Mouse (Mus musculus): ENCODE results near the gene Fam107b.
"Not testable (repeated sequence)": the region's sequence is repeated elsewhere in the genome, so short reads cannot be mapped to it uniquely, and the experiment has no call there.

Gene Fam107b

GRCm38 (mm10) chr2:3658900-3659299 is 88.6 kb downstream of the Fam107b start:
- in situ Hi-C loops (cut with MboI) = no loop called here

GRCm38 (mm10) chr2:3659300-3659910 is 89.1 kb downstream of the Fam107b start:
- in situ Hi-C loops (cut with MboI) = no loop called here

GRCm38 (mm10) chr2:3664086-3664485 is 93.8 kb downstream of the Fam107b start:
- in situ Hi-C loops (cut with MboI) = no loop called here

- in situ Hi-C loops (cut with MboI) = no loop called here
These were observed 98.4 kb downstream of the Fam107b start for GRCm38 (mm10) chr2:3668682-3669081.

DNA sequence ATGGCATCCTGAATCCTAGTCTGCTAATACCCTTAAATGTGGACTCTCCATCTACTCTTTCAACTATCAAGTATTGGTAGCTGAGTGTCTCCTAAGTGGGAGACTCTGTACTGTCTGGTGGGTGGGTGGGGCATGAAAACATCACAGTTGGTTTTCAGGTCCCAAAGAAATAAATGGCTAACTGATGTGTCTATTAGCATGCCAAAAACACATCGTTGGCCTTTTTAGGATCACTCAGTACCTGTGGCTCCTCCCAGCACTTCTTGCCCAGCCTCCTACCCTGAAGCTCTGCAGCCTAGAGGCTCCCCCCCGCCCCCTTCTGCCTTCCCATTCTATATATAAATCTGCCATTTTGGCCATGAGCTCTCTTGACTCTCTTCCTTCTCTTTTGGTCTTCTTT is 99.4 kb downstream of the Fam107b start:
- in situ Hi-C loops (cut with MboI) = no loop called here

- in situ Hi-C loops (cut with MboI) = no loop called here
These were observed 102.5 kb downstream of the Fam107b start for GRCm38 (mm10) chr2:3672654-3673367.

- in situ Hi-C loops (cut with MboI) = no loop called here
These were observed 105.2 kb downstream of the Fam107b start for GRCm38 (mm10) chr2:3675481-3675880.

- in situ Hi-C loops (cut with MboI) = no loop called here
These were observed 112.4 kb downstream of the Fam107b start for GRCm38 (mm10) chr2:3682699-3683098.

- in situ Hi-C loops (cut with MboI) = no loop called here
These were observed 113.1 kb downstream of the Fam107b start for GRCm38 (mm10) chr2:3683343-3683742.

DNA sequence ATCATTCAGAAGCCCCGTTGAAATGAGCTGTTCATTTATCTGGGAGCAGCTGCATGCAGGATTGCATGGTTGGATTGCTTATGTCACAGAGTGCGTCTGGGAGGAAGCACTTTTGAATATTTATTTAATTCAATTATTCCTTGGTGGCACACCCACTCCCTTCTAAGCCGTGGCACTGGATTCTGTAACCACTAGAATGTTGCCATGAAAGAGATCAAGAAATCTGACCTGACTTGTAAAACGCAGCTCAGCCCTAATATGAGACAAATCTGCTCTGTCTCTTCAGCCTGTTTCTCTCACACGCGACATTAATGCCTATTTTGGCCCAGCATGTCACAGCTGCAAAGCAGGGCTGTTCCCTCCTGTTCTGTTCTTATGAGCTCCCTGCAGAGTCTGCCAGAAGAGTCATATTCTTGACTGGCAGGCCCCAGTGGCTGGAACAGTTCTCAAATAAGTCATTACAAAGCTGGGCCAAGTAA is 113.5 kb downstream of the Fam107b start:
- in situ Hi-C loops (cut with MboI) = no loop called here

GRCm38 (mm10) chr2:3690221-3690620 is 119.9 kb downstream of the Fam107b start:
- in situ Hi-C loops (cut with MboI) = no loop called here

DNA sequence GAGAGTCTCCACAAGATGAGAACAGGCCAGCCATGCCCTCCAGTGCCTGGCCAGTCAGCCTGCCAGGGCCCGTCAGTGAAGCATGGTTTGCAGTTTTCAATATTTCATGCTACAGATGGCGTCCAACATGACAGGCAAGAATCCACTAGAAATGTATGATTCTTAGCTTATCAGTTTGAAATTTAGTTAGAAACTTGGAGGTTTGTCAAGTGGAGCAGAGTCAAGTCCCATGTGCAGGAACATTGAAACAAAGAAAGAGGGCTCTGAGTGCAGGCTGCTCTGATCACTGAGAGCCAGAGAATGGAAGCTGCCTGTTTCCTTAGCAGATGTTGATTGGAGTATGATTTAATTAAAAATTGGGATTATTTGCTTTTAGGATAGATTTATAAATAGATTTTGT is 122.5 kb downstream of the Fam107b start:
- in situ Hi-C loops (cut with MboI) = no loop called here

DNA sequence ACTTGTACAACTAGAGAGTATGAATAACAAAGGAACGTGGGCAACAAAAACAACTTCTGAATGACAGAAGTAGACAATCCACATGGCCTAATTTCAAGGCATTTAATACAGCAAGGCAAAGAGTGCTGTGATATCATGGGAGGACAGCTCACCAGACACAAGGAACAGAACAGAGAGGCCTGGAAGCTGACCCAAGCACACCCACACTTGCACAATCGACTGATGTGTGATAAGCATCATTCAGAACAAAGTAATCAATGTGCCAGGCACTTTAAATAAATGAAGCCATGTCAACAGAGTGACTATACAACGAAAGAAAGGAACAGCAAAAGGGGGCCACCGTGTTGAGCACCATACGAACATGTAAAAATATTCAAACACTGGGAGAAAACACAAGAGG is 125.6 kb downstream of the Fam107b start:
- in situ Hi-C loops (cut with MboI) = no loop called here

GRCm38 (mm10) chr2:3700368-3700767 is 130.1 kb downstream of the Fam107b start:
- in situ Hi-C loops (cut with MboI) = no loop called here

GRCm38 (mm10) chr2:3702640-3703190 is 132.4 kb downstream of the Fam107b start:
- in situ Hi-C loops (cut with MboI) = no loop called here

DNA sequence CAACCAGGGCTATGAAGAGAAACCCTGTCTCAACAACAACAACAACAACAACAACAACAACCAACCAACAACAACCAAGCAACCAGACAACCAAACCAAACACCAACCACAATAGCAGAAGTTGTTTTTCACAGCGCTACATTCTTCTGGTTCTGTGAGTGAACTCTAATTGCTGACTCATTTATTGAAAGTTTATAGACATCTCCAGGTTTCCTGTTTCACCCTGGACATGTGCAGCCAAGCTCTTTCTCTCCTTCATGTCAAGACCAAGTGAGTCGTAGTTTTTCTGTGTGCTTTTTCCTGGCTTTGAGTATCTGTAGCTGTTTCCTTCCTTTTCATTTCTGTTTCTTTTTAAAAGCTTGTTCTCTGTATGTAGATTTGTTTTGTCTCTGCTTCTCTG is 133.5 kb downstream of the Fam107b start:
- in situ Hi-C loops (cut with MboI) = no loop called here

- in situ Hi-C loops (cut with MboI) = no loop called here
These were observed 134.2 kb downstream of the Fam107b start for GRCm38 (mm10) chr2:3704311-3705162.

DNA sequence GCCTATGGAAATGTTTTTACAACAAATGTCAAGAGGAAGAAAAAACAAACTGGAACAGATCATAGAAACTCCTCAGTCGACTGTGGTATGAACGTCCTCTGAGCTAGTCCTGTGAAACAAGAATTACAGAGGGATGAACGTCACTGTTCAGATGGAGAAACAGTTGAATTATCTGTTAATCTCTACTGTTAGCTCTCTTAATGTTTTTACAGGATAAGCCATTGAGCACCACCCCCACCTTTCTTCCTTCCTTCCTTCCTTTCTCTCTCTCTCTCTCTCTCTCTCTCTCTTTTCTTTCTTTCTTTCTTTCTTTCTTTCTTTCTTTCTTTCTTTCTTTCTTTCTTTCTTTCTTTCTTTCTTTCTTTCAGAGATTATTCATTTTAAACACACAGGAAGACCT is 135.0 kb downstream of the Fam107b start:
- in situ Hi-C loops (cut with MboI) = not testable (repeated sequence)

GRCm38 (mm10) chr2:3707236-3707635 is 136.9 kb downstream of the Fam107b start:
- in situ Hi-C loops (cut with MboI) = no loop called here

DNA sequence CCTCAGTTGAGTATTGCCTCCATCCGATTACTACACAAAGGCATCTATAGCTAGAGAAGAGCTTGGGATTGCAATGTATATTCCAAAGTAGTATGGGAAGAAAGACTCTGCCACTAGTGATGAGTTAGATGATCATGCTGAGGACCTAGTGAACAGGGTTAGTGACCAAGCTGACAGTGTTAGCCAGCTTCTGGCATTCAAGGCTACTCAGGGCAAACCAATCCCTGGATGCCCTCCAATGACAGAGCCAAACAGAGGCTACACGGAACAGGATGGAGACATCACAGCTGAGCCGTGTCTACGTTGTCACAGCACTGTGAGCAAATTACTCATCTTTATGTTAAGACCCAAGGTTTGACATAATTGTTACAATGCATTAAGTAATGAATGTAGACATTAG is 138.3 kb downstream of the Fam107b start:
- in situ Hi-C loops (cut with MboI) = no loop called here

DNA sequence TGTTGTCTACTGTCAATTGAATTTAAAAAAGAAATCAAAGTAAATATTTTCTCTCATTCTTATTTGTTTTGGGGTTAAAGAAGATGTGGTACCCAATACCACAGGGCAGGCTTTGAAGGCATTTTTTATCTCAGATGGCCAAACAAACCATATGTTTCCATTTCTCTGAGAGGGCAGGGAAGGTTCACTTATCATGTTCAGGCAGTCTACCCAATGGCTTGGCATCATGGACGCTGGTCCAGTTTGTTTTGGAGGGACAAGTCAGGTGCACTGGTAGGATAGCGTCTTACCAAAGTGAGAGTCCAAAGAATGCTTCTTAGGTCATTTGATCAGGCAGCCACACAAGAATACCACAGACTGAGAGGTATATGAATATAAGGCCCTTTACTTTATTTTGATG is 139.6 kb downstream of the Fam107b start:
- in situ Hi-C loops (cut with MboI) = no loop called here

- in situ Hi-C loops (cut with MboI) = no loop called here
These were observed 140.2 kb downstream of the Fam107b start for GRCm38 (mm10) chr2:3710521-3710920.
